Mouse (Mus musculus): ENCODE results near the gene Mmp20.

DNA sequence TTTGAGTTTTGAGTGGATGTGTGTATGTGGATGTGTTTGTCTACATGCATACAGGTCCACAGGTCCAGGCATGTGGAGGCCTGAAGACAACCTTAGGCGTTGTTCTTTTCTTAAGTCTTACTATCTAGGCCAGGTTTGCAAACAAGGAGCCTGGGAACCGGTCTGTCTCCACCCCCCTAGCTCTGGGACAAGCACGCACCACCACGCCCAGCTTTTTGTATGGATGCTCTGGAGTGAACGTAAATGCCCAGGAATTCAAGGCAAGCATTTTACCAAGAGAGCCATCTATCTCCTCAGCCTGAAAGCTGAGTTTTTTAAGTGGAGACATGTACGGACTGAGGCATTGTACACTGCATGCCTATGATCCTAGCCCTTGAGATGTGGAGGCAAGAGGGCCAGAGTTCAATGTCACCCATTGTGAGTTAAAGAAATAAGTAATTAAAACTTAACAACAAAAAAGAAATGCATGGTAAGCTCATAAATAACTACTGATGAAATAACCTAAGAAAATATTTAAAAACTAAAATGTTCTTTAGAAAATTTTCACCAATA is 31.5 kb downstream of the Mmp20 start:
- TF ChIP-seq CTCF (IDR thresholded peaks at IDR 0.05; ENCODE audit: low read depth) = no peak
- TF ChIP-seq EP300 (IDR thresholded peaks at IDR 0.05; ENCODE audit: low read depth) = no peak

All from liver, embryonic 14.5 days (tissue).